Mouse (Mus musculus): ENCODE data around the gene Nectin2.

DNA sequence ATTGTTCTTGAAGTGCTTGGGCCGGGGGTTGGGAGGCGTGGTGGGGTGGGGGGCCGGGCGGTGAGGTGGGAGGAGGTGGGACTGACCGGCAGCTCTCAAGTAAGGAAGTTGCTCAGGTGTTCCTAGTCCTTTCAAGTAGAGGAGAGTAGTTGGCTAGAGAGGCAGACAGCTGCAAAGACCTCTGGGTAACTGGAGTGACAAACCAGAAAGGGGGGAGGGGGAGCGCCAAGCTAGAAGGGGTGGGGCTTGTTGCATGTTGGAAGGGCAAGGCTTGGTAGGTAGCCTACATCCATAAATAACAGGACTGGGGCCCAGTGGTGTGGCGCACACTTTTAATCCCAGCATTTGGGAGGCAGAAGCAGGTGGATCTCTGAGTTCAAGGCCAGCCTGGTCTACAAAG lies 31.5 kb upstream of the Nectin2 start:
- TF ChIP-seq CTCF (IDR thresholded peaks at IDR 0.05; ENCODE audit: control insufficient read depth, insufficient read depth, low read length) (no peak), POLR2A (IDR thresholded peaks at IDR 0.05; ENCODE audit: borderline replicate concordance, control insufficient read depth, low read depth, low read length) (no peak)
